Mouse (Mus musculus) small intestine, adult 2 months (tissue): ENCODE measurements around the gene Opa3. TPM values are rescaled to one million over a fixed set of nuclear protein-coding genes. Genes with fewer than 3 reads are reported as not detected.
A peak's percentile ranks its signal among the peaks of the same experiment; 100 is the strongest.

Experiments used
- H3K27ac ChIP-seq: fragments of 200-500 bp; 2 replicates; pipeline ENCODE4 v1.5.1; 2012; ENCODE audit warnings: low read depth, low read length, control low read depth, inconsistent platforms; ENCODE audit not compliant: insufficient read depth
- H3K27me3 ChIP-seq: fragments of 200-500 bp; 2 replicates; pipeline ENCODE4 v1.6.1; 2012; ENCODE audit warnings: mild to moderate bottlenecking, moderate library complexity, low read length, inconsistent platforms; ENCODE audit not compliant: control insufficient read depth, insufficient read depth
- H3K36me3 ChIP-seq: fragments of 200-500 bp; 2 replicates; pipeline ENCODE4 v1.6.1; 2012; ENCODE audit warnings: mild to moderate bottlenecking, low read length, control low read depth, inconsistent platforms; ENCODE audit not compliant: control insufficient read depth, insufficient read depth
- H3K4me1 ChIP-seq: fragments of 200-500 bp; 2 replicates; pipeline ENCODE4 v1.6.1; 2012; ENCODE audit warnings: low read length, inconsistent platforms, mixed read lengths; ENCODE audit not compliant: control insufficient read depth, insufficient read depth, insufficient read length
- H3K4me3 ChIP-seq: fragments of 200-500 bp; 2 replicates; pipeline ENCODE4 v1.5.1; 2012; ENCODE audit warnings: low read depth, mild to moderate bottlenecking, control low read depth, inconsistent platforms, low read length, moderate library complexity
- CTCF ChIP-seq: fragments of 200-500 bp; IDR thresholded peaks from 2 replicates; pipeline ENCODE4 v1.5.1; 2012; ENCODE audit warnings: low read depth, mild to moderate bottlenecking, control low read depth, inconsistent platforms, low read length, moderate library complexity, mixed read lengths; ENCODE audit not compliant: insufficient replicate concordance, insufficient read length; ENCODE audit errors: extremely low read depth
- POLR2A ChIP-seq: fragments of 200-500 bp; IDR thresholded peaks from 2 replicates; pipeline ENCODE4 v1.6.1; 2012; ENCODE audit warnings: low read depth, mild to moderate bottlenecking, control low read depth, inconsistent platforms, low read length, moderate library complexity
- WGBS: fragments of 180-500 bp; shearing (Covaris S2); methylation state at CpG from one replicate; pipeline ENCODE4 v1.1.7; 2018; 5-methylcytosine and 5-hydroxymethylcytosine counted together
- polyA plus RNA-seq: library from polyadenylated mRNA; depleted of rRNA; stranded (reverse); fragments of >200 nt; gene quantifications from 2 replicates; pipeline ENCODE4 v1.2.3, GENCODE M21; 2012; rRNA removed

Opa3 gene
- polyA plus RNA-seq, 1 experiment, result 34.6 TPM

DNA sequence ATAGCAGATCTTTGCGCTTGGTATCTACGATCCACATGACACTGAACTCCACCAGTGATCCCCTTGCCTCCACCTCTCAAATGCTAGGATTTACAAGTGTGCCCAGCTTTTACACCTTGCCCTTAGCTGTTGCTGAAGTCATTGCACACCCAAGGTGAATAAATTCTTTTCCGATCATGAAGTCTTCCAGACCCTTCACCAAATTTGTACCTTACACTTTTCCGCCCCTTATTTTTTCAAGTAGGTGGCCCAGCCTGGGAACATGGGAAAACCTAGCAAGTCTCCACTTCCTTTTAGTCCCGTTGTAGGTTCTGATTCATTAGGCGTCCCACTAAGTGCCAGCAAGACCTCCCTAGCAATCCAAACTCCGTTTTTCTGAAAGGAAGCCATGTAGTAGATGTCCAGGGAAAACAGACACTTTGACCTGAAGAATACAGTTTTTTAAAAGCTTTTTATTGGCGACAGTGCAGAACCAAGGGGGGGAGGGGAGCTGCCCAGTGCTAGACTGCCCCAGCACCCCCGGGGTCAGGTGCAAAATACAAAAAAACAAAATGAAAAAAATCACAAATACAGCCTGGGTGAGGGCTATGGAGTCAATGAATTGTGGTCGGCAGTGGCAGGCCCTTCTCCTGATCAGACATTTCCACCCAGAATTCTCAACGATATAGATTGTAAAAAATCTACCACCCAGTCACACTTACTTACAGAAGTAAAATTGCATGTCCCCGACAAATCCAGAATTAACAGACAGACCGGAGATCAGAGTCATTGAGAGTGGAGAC is 74.3 kb downstream of the Opa3 start:
- TF ChIP-seq POLR2A (no peak), CTCF (no peak)
- Histone ChIP-seq H3K27ac (no peak overlapping the region), H3K27me3 (peaks cover 8% of the 10 kb centered on the region), H3K4me3 (no peak overlapping the region), H3K4me1 (peaks cover 1% of the 10 kb centered on the region; the same call in 1 of the 2 replicates), H3K36me3 (no peaks in the 10 kb centered on the region)
- 61% methylated on average over 13 of the region's 13 CpGs for WGBS

DNA sequence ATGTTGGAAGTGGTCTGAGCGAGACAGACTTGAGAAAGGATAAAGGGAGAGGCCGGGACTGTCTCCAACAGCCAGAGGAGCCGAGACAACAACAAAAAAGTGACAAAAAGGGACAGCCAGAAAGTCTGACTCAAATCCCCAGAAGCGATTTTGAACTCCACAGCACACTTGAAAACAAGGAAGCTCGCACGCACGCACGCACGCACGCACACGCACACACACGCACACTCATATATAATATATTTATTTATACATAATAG is 74.8 kb downstream of the Opa3 start:
- 90% methylated on average over 12 of the region's 12 CpGs for WGBS

DNA sequence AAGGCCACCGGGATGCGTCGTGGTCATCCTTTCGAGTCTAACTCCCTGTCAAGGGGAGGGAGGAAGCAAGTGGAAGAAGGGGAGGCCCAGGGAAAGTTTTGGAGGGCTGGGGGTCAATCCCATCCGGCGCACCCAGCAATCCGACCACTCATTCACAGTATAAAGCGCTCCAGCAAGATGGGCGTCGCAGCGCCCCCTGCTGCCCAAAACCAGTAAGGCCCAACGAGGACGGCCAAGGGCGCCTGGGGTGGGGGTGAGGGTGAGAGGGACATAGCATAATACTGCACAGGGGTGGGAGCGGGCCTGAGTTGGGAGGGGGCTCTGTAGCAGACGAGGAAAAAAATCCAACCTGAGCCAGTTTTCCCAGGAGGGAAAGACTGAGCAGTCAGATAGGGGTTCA is 75.6 kb downstream of the Opa3 start:
- H3K36me3 ChIP-seq, result no peaks in the 10 kb centered on the region
- no peak overlapping the region for H3K27ac ChIP-seq
- H3K4me1 ChIP-seq, result peaks cover 1% of the 10 kb centered on the region; the same call in 1 of the 2 replicates
- peaks cover 8% of the 10 kb centered on the region for H3K27me3 ChIP-seq
- 4% methylated on average over 16 of the region's 16 CpGs for WGBS
- TF ChIP-seq POLR2A (no peak), CTCF (peak; percentile 87)
- peak overlapping the region; percentile 14; the same call in 1 of the 2 replicates for H3K4me3 ChIP-seq

More for the DNA sequence above, 74.8 kb downstream of the Opa3 start:
- H3K27ac ChIP-seq, result no peak overlapping the region
- TF ChIP-seq POLR2A, result no peak
- no peak for TF ChIP-seq CTCF
- H3K4me3 ChIP-seq, result no peak overlapping the region
- H3K27me3 ChIP-seq, result peaks cover 8% of the 10 kb centered on the region
- no peaks in the 10 kb centered on the region for H3K36me3 ChIP-seq
- H3K4me1 ChIP-seq, result peaks cover 1% of the 10 kb centered on the region; the same call in 1 of the 2 replicates

DNA sequence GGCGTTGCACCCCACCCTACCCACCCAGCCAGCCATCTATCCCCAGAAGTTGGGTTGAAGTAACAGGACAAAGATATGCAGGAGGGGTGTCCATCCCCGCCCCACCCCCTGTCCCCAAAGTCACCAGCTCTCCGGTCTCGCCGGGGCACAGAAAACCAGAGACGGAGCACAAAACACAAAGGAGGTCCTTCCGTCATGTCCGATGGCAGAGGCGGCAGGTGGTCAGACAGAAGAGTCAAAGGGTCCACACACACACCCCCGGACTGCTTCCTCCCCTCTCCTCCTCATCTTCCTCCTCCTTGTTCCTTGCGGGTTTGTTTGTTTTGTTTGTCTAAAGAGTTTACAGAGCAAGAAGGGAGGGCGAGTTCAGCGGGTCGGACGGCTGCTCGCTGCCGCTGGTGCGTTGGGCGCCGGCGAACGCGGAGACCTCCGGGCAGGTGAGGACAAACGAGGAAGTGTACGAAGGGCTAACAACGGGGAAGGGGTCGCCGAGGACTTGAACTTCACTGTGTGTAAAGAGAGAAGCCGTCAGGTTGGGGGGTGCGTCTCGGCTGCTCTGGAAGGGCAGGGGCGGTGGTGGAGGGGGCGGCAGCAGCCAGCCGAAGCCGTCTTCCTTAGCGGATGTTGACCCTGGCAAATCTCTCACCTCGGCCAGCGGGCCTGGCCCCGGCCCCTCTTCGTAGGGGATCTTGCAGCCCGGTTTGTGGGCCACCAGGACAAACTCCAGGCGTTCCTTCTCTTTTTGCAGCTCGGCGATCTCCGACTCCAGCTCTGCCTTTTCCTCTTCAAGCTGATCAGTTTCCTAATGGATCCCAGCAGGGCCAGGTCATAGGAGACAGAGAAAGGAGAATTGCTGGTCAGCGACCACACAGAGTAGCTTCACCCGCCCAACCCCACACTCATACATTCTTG is 76.6 kb downstream of the Opa3 start:
- peak overlapping the region; percentile 51 for H3K4me3 ChIP-seq
- peaks cover 8% of the 10 kb centered on the region for H3K27me3 ChIP-seq
- H3K27ac ChIP-seq, result no peak overlapping the region
- no peaks in the 10 kb centered on the region for H3K36me3 ChIP-seq
- peaks cover 1% of the 10 kb centered on the region; the same call in 1 of the 2 replicates for H3K4me1 ChIP-seq
- TF ChIP-seq CTCF (no peak), POLR2A (no peak)
- 7% methylated on average over 48 of the region's 48 CpGs for WGBS

DNA sequence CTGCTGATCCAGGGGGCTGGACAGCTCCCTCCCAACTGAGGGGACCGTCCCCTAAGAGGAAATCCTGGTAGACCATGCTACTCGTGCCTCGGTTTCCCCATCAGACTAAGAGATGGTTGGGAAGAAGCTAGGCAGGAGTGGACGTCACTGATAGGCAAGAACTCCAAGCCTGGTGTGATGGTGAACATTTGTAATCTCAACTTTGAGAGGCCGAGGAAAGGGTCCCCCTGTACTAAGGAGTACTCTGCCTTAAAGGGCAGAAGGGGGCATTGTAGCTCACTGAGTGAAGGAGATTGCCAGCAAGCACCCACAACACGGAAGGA is 77.2 kb downstream of the Opa3 start:
- TF ChIP-seq CTCF (no peak), POLR2A (no peak)
- H3K4me1 ChIP-seq, result peaks cover 1% of the 10 kb centered on the region; the same call in 1 of the 2 replicates
- H3K27ac ChIP-seq, result no peak overlapping the region
- H3K27me3 ChIP-seq, result peaks cover 8% of the 10 kb centered on the region
- WGBS, result 23% methylated on average over 6 of the region's 6 CpGs
- H3K36me3 ChIP-seq, result no peaks in the 10 kb centered on the region
- no peak overlapping the region for H3K4me3 ChIP-seq

Other genes with a start within 250 kb of the Opa3 start
- gene Nanos2, start 240.9 kb upstream of the Opa3 start, polyA plus RNA-seq, result not detected in 2 replicates
- gene Mypop, start 237.1 kb upstream of the Opa3 start, polyA plus RNA-seq, result 1.9 and 2.3 TPM in 2 replicates
- 17.0 and 25.8 TPM in 2 replicates for gene Irf2bp1, start 224.3 kb upstream of the Opa3 start, polyA plus RNA-seq
- 17.8 and 19.9 TPM in 2 replicates for gene Foxa3, start 204.8 kb upstream of the Opa3 start, polyA plus RNA-seq
- 50.4 and 71.8 TPM in 2 replicates for gene Sympk, start 204.0 kb upstream of the Opa3 start, polyA plus RNA-seq
- gene Rsph6a, start 173.6 kb upstream of the Opa3 start, polyA plus RNA-seq, result not detected in 2 replicates
- gene Dmwd, start 152.1 kb upstream of the Opa3 start, polyA plus RNA-seq, result 13.9 and 16.3 TPM in 2 replicates
- gene Dmpk, start 144.5 kb upstream of the Opa3 start, polyA plus RNA-seq, result 353 and 387 TPM in 2 replicates
- 14.1 and 14.5 TPM in 2 replicates for gene Six5, start 133.7 kb upstream of the Opa3 start, polyA plus RNA-seq
- gene Gm4969, start 110.0 kb upstream of the Opa3 start, polyA plus RNA-seq, result not detected in 2 replicates
- 6.1 and 14.9 TPM in 2 replicates for gene Fbxo46, start 108.5 kb upstream of the Opa3 start, polyA plus RNA-seq
- gene Qpctl, start 79.0 kb upstream of the Opa3 start, polyA plus RNA-seq, result 5.5 and 6.6 TPM in 2 replicates
- 13.2 and 25.8 TPM in 2 replicates for gene Snrpd2, start 78.6 kb upstream of the Opa3 start, polyA plus RNA-seq
- gene Gipr, start 62.2 kb upstream of the Opa3 start, polyA plus RNA-seq, result 0.53 and 0.62 TPM in 2 replicates
- 15.8 and 17.2 TPM in 2 replicates for gene Eml2, start 51.9 kb upstream of the Opa3 start, polyA plus RNA-seq
- 3.8 and 4.4 TPM in 2 replicates for gene Gpr4, start 15.8 kb upstream of the Opa3 start, polyA plus RNA-seq
- gene Vasp, start 43.5 kb downstream of the Opa3 start, polyA plus RNA-seq, result 183 and 517 TPM in 2 replicates
- 1.8 and 11.8 TPM in 2 replicates for gene Ppm1n, start 51.7 kb downstream of the Opa3 start, polyA plus RNA-seq
- gene Rtn2, start 54.3 kb downstream of the Opa3 start, polyA plus RNA-seq, result 6.7 and 11.7 TPM in 2 replicates
- 1.7 and 16.7 TPM in 2 replicates for gene Fosb, start 81.7 kb downstream of the Opa3 start, polyA plus RNA-seq
- gene Ercc1, start 116.4 kb downstream of the Opa3 start, polyA plus RNA-seq, result 9.3 and 17.5 TPM in 2 replicates
- gene Cd3eap, start 131.1 kb downstream of the Opa3 start, polyA plus RNA-seq, result 2.0 and 2.5 TPM in 2 replicates
- 6.2 and 10.4 TPM in 2 replicates for gene Ppp1r13l, start 131.4 kb downstream of the Opa3 start, polyA plus RNA-seq
- 21.0 and 31.2 TPM in 2 replicates for gene Ercc2, start 153.7 kb downstream of the Opa3 start, polyA plus RNA-seq
- 2.6 and 3.5 TPM in 2 replicates for gene Klc3, start 175.8 kb downstream of the Opa3 start, polyA plus RNA-seq
- gene Ckm, start 176.4 kb downstream of the Opa3 start, polyA plus RNA-seq, result 31.9 and 45.3 TPM in 2 replicates
- gene Mark4, start 230.5 kb downstream of the Opa3 start, polyA plus RNA-seq, result 11.6 and 27.4 TPM in 2 replicates
- 6.5 and 12.0 TPM in 2 replicates for gene Exoc3l2, start 235.0 kb downstream of the Opa3 start, polyA plus RNA-seq